Mouse (Mus musculus) cerebellum, adult 9-10 months (tissue): ENCODE results near the gene Nmt2.
A peak's percentile ranks its signal among the peaks of the same experiment; 100 is the strongest.

Source experiments
- DNase-seq: peaks from one replicate; pipeline ENCODE4 v3.0.0; 2022

Nmt2 gene

GRCm38 (mm10) chr2:3283602-3284472, at the start of gene Nmt2:
Gene Nmt2, plus strand, starts transcription at chr2:3284212.
- peak; percentile 100 for DNase-seq

DNA sequence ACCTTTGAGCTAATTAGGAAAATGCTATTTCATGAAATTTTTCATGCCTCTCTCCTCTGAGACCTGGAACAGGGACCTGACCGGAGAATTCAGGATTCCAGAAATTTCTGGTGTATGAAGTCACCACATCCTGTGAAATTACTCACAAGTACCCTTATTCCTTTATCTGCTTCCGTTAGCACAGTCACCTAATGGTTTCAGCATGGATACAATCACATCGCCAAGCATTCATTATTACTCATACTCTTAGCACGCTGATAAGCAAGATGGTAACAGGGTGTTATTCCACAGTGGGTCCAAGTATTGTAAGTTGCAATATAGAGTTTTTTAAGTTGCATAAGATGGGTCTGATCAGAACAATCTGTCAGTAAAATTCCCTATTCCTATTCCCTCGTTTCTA, 44.8 kb upstream of the Nmt2 start:
- DNase-seq: no peak

GRCm38 (mm10) chr2:3244251-3244650, 39.8 kb upstream of the Nmt2 start:
- DNase-seq: no peak

GRCm38 (mm10) chr2:3251309-3251708, 32.7 kb upstream of the Nmt2 start:
- no peak for DNase-seq

DNA sequence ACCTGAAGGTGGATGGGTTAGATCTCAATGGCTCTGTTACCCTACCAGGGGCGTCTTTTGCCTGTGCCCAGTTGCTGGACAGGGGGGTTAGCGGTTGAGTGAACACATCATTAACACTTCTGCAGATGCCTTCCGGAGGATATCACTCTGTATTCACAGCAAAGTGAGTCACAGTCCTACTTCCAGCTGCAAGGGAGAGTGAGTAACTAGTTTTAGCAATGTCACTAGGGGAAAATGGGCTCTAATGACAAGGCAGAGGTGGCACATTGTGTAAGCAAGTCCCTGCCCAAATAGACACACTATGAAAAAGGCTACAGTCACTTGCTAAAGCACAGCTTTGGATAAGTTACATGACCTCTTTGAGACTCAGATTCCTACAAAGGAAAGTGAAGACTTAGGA, 17.5 kb upstream of the Nmt2 start:
- DNase-seq: no peak

- DNase-seq: no peak
Observed at GRCm38 (mm10) chr2:3267879-3268278, 16.1 kb upstream of the Nmt2 start.

DNA sequence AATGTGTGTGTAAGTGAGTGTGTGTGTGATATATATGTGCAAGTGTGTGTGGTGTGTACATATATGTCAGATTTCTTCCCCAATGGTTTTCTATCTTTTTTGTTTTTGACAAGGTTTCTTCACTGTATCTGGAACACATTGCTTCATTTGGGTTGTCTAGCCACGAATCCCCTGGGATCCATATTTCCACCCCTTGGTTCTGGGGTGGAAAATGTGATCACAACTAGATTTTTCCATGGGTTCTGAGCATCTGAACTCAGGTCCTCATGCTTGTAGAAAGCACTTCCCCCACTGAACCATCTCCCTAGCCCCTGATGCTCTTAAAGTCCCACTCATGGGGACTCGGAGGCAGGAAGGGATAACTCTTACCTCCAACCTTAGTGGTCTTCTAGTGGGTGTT, 10.7 kb upstream of the Nmt2 start:
- no peak for DNase-seq

DNA sequence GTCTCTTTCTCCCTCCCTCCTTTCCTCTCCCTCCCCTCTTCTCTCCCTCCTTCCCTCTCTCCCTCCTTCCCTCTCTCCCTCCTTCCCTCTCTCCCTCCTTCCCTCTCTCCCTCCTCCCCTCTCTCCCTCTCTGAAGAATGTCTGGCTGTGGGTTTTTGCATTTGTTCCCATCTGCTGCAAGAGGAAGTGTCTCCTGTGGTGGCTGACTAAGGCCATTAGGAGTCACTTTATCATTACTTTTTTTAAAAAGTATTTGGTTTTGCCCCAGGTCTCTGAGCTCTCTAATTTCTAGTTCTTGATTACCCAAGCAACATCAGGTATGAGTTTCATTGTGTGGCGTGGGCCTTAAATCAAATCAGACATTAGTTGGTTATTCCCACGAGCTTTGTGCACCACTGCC, 7.9 kb upstream of the Nmt2 start:
- DNase-seq: no peak

GRCm38 (mm10) chr2:3277502-3277901, 6.5 kb upstream of the Nmt2 start:
- no peak for DNase-seq

GRCm38 (mm10) chr2:3281311-3281710, 2.7 kb upstream of the Nmt2 start:
- DNase-seq: no peak

DNA sequence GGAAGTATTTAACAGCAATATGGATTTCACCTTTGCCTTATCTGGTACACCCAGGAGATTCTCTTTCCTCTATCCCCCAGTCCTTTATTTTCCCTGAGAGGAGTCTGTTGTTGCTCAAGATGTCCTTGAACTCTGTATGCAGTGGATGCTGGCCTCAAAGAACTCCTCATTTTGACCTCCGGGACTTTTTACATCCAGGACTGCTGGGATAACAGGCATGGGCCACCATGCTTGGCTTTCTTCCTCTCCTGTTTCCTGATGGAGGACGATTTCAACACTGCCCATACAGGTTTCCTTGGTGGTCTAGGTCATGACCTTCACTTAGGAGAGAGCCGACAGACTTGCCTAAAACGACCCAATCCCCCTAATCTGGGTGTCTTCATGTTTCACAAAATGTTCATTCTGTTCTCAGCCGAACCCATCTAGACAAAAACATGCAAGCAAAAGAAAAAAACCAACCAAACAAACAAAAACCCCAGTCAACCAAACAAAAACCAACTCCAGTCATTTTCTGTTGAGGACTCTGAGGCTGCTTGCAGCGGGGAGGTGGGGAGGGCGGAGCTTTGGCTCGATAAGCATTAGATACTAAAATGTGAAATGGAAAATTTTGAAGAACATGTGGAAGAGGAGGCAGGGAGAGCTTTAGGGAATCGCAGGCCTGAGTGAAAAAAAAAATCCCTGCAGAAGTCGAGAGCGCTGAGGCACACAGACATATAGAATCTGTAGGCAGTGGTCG, 978 bp upstream of the Nmt2 start:
- peak; percentile 68 for DNase-seq

- no peak for DNase-seq
Observed at GRCm38 (mm10) chr2:3284473-3285180, 615 bp downstream of the Nmt2 start.

- peak; percentile 60 for DNase-seq
Observed at GRCm38 (mm10) chr2:3285181-3285530, 1.1 kb downstream of the Nmt2 start.

DNA sequence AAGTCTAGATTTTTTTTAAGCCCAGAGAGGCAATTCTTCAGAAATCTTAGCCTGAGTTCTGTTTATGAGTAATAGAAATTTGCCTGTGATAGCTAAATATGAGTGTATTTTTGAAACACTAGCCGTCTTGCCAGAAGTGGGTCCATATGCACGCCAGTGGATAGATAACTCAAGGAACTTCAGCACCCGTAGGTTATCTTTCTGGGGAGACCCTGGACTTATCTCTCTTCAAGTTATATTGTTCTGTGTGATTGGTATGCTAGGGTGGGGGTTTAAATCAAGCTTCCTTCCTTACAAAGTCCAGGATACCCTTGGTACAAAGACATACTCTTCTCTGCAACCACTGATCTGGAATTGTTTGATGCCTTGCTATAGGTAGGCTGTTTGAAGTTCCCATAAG, 1.7 kb downstream of the Nmt2 start:
- DNase-seq: no peak

GRCm38 (mm10) chr2:3286243-3286642, 2.2 kb downstream of the Nmt2 start:
- DNase-seq: no peak

GRCm38 (mm10) chr2:3289581-3289980, 5.6 kb downstream of the Nmt2 start:
- no peak for DNase-seq

DNA sequence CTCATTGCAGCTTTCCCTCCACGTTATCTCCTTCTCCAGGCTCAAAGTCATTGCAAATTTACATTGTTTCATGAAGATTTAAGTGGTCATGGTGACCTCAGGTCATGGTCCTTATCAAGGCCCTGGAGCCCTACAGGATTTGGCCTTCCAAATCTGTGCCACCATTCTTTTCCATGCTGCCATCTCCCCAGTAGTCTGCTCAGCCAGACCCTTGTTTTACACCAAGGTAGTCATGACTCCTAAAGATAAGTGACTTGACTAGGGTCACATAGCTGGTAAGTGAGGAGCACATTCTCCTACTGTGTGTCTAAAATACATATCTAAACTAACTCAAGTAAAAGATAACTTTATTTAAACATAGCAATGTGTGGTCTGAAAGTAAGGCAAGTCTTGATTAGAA, 8.2 kb downstream of the Nmt2 start:
- no peak for DNase-seq

DNA sequence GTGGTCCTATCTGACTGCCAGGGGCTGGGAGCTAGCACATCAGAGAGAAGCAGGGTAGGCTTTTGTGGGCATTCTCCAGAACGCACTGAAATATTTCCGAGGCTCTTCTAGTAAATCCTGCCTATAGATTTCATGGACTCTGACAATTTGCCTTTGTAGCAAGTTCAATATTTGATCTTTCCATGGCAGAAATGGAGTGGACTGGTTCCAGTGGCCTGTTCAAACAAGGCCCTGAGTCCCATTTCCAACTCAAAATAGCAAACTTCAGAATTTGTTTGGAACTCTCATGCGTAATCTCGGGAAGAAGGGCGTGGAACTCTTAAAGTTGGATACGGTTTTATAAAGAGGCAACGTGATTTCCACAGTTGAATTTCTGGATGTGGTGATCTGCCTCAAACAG, 11.8 kb downstream of the Nmt2 start:
- no peak for DNase-seq

DNA sequence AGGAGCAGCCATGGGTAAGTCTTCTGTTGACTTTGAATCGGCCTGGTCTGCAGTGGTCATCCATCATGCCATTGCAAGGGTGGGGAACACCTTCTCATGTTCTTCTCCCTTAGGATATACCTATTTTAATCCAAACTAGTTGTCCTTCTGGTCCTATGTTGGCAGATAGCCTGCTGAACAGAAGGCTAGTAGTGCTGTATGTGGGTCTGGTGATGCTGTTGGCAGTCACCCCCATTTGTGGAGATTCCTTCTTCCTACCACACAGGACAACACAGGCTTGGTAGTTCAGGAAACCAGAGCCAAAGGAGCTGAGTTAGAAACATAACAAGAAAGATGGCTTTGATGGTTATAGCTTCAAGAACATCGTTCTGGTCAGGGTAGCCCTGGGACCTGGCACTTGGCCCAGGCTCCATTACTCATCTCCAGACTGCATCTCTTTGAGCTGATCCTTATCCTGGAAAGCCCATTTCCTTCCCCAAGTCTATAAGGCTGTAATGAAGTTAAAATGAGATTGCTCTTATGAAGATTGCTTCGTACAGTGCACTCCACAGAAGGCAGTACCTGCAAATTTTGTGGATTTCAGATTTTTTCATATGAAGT, 21.5 kb downstream of the Nmt2 start:
- peak; percentile 86 for DNase-seq

DNA sequence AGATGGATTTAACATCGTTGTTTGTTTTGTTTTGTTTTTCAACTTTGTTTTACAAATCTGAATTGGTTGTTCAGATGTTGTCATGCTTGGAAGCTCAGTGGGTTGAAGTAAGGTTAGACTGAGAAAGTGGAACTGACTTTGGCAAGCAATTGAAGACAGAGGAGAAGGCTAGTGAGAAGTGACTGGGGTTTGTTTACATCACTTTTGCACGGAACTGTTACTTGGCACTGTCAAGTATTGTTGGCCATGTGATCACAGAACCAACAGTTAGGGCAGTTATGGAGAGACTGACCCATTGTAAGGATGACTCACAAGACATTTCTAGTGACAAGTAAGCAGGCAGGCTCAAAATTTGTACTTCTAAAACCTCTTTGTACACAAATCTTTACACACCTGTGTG, 39.1 kb downstream of the Nmt2 start:
- no peak for DNase-seq

GRCm38 (mm10) chr2:3324381-3325130, 40.5 kb downstream of the Nmt2 start:
- DNase-seq: no peak

DNA sequence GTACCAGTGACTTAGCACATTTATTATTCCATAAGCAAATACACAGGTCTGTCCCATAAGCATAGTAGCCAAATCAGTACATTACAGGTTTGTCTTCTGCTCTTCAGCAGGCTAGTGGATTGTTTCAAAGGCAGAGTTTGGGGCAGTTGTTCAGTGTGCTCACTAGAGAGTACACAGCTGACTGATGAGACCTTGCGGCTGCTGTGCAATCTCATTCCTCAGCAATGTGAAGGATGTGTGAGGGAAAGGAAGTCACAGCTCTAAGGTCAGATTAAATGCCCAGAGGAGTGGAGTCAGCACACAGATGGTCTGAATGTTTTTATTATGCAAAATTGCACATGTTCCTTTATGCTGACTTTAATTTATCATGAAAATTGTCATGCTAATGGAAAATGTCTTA, 42.5 kb downstream of the Nmt2 start:
- DNase-seq: no peak

DNA sequence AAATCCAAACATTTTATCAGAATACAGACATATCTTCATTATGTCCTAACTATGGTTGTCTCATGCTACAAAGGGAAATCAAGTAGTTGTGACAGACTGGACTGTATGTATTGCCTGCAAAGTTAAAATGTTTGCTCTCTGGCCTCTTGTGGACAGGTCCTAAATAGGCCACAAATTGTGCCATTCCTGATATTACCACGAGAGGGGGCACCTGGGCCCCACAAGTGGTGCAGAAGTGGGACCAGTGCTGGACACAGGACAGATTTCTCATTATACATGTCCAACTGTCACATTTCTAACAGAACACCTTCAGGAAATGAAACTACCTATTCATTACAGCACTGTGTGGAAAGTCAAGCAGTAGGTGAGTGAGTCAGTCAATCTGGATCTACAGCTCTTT, 43.3 kb downstream of the Nmt2 start:
- peak; percentile 78 for DNase-seq
